Mouse (Mus musculus) stomach, postnatal 0 days (tissue): ENCODE measurements around the gene Tenm4.

ENCODE experiments used
- CTCF ChIP-seq: IDR thresholded peaks from 2 replicates; pipeline ENCODE4 v1.5.1; 2016; ENCODE audit warnings: antibody characterized with exemption, low read depth, mild to moderate bottlenecking, moderate library complexity
- EP300 ChIP-seq: optimal IDR thresholded peaks from 2 replicates; pipeline ENCODE3; 2016; ENCODE audit warnings: antibody characterized with exemption

GRCm38 (mm10) chr7:96375507-96375906 lies 204.5 kb downstream of the Tenm4 start:
- TF ChIP-seq CTCF: no peak
- no peak for TF ChIP-seq EP300
